Mouse (Mus musculus): ENCODE results near the gene Nadk. TPM values are rescaled to one million over a fixed set of nuclear protein-coding genes. Genes with fewer than 3 reads are reported as not detected.

Nadk gene
- polyA plus RNA-seq, 1 experiment from 2014 or later, result 118 TPM

DNA sequence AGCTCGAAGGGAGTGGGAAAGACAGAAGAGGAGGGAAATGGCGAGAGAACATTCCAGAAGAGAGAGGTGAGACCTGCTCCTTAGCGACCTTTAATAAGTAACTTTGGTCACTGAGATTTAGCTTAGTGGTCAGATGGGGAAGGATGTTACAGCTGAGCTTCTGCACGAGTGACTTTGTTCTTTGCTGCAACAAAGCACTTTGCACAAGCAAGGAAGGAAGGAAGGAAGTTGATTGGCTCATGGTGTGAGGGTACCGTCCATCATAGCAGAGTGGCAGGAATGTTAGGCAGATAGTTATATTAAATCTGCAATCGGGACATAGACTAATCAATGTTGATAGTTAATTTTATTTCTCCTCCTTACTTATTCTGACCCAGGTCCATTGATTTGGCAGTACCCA, 68.1 kb downstream of the Nadk start:
- no peak for DNase-seq (ENCODE audit: extremely low spot score, low spot score)
- Histone ChIP-seq H3K36me3 (replicated peaks) (peaks cover 87% of the 10 kb centered on the region), H3K4me1 (peaks cover 6% of the 10 kb centered on the region), H3K9me3 (no peaks in the 10 kb centered on the region), H3K4me3 (no peak overlapping the region), H3K27me3 (ENCODE audit: poor library complexity, severe bottlenecking) (no peaks in the 10 kb centered on the region), H3K27ac (no peak overlapping the region)
- 94% methylated on average over 6 of the region's 6 CpGs for WGBS

DNA sequence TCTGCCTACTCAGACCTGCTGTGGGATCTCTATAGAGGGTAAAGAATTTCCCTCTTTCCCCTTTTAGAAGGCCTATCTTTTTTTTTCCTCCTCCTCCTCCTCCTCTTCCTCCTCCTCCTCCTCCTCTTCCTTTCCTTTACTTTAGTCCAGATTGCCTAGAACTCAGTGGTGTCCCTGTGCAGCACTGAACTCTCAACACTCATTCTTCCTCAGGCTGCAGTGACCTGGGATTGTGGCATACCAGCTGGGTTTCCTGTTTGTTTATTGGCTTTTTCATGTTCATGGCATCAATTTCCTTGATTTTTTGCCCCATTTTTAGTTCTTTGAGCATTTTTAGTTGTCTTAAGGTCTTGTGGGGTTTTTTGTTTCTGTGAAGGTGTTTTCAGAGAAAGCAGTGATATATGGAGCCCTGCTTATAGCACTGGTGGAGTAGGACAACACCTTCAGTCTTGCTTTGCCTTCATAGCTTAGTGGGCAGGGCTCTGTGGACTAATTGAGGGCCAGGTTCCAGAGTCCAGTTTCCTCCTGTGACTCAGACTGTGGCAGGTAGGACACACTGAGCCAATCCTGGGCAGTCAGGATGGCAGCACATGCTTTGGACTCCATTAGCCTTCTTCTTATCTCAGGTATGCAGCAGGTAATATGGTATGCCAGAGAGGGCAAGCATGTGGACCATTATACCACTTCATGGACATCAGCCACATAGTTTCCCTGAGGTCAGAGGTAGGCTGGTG, 73.8 kb downstream of the Nadk start:
- H3K27ac ChIP-seq, result no peak overlapping the region
- no peak for DNase-seq (ENCODE audit: extremely low spot score, low spot score)
- H3K4me3 ChIP-seq, result no peak overlapping the region
- no peaks in the 10 kb centered on the region for H3K4me1 ChIP-seq
- H3K36me3 ChIP-seq (replicated peaks), result peaks cover 98% of the 10 kb centered on the region
- no peaks in the 10 kb centered on the region for H3K9me3 ChIP-seq
- H3K27me3 ChIP-seq (ENCODE audit: poor library complexity, severe bottlenecking), result no peaks in the 10 kb centered on the region

Other genes starting within 250 kb of the Nadk start
- 15.5 and 16.8 TPM in 2 replicates for gene Prkcz, start 201.0 kb upstream of the Nadk start, polyA plus RNA-seq (2016; fragmentation: Nextera tagmentation; extraction: Ambion mirVana)
- gene Gabrd, start 164.3 kb upstream of the Nadk start, polyA plus RNA-seq (2016; fragmentation: Nextera tagmentation; extraction: Ambion mirVana), result not detected in 2 replicates
- 10.7 and 10.8 TPM in 2 replicates for gene Cfap74, start 153.2 kb upstream of the Nadk start, polyA plus RNA-seq (2016; fragmentation: Nextera tagmentation; extraction: Ambion mirVana)
- not detected in 2 replicates for gene Tmem52, start 93.3 kb upstream of the Nadk start, polyA plus RNA-seq (2016; fragmentation: Nextera tagmentation; extraction: Ambion mirVana)
- 607 and 643 TPM in 2 replicates for gene Gnb1, start 71.0 kb upstream of the Nadk start, polyA plus RNA-seq (2016; fragmentation: Nextera tagmentation; extraction: Ambion mirVana)
- 10.7 and 12.9 TPM in 2 replicates for gene Slc35e2, start 39.0 kb downstream of the Nadk start, polyA plus RNA-seq (2016; fragmentation: Nextera tagmentation; extraction: Ambion mirVana)
- gene Cdk11b, start 62.5 kb downstream of the Nadk start, polyA plus RNA-seq (2016; fragmentation: Nextera tagmentation; extraction: Ambion mirVana), result 83.9 and 86.7 TPM in 2 replicates
- gene Gm10563, start 83.0 kb downstream of the Nadk start, polyA plus RNA-seq (2016; fragmentation: Nextera tagmentation; extraction: Ambion mirVana), result not detected in 2 replicates
- 1.8 and 2.8 TPM in 2 replicates for gene Mmp23, start 91.0 kb downstream of the Nadk start, polyA plus RNA-seq (2016; fragmentation: Nextera tagmentation; extraction: Ambion mirVana)
- gene Mib2, start 106.8 kb downstream of the Nadk start, polyA plus RNA-seq (2016; fragmentation: Nextera tagmentation; extraction: Ambion mirVana), result 16.8 and 18.3 TPM in 2 replicates
- 0.64 and 0.67 TPM in 2 replicates for gene Fndc10, start 132.0 kb downstream of the Nadk start, polyA plus RNA-seq (2016; fragmentation: Nextera tagmentation; extraction: Ambion mirVana)
- gene Ssu72, start 142.4 kb downstream of the Nadk start, polyA plus RNA-seq (2016; fragmentation: Nextera tagmentation; extraction: Ambion mirVana), result 163 and 164 TPM in 2 replicates
- 0.36 and 0.77 TPM in 2 replicates for gene Tmem240, start 172.4 kb downstream of the Nadk start, polyA plus RNA-seq (2016; fragmentation: Nextera tagmentation; extraction: Ambion mirVana)
- 141 and 149 TPM in 2 replicates for gene Atad3a, start 198.7 kb downstream of the Nadk start, polyA plus RNA-seq (2016; fragmentation: Nextera tagmentation; extraction: Ambion mirVana)
- 9.7 and 11.3 TPM in 2 replicates for gene Vwa1, start 212.3 kb downstream of the Nadk start, polyA plus RNA-seq (2016; fragmentation: Nextera tagmentation; extraction: Ambion mirVana)
- 0.24 and 0.27 TPM in 2 replicates for gene Tmem88b, start 223.5 kb downstream of the Nadk start, polyA plus RNA-seq (2016; fragmentation: Nextera tagmentation; extraction: Ambion mirVana)
- not detected in 2 replicates for gene Ankrd65, start 228.1 kb downstream of the Nadk start, polyA plus RNA-seq (2016; fragmentation: Nextera tagmentation; extraction: Ambion mirVana)
- gene Mrpl20, start 240.5 kb downstream of the Nadk start, polyA plus RNA-seq (2016; fragmentation: Nextera tagmentation; extraction: Ambion mirVana), result 253 and 258 TPM in 2 replicates

Data from forebrain, embryonic 10.5 days (tissue).